Mouse (Mus musculus) cortical plate, adult 2 months (tissue): ENCODE measurements around the gene Kif6.

Source experiments
- CTCF ChIP-seq: fragments of 200-500 bp; IDR thresholded peaks from 2 replicates; pipeline ENCODE4 v1.5.1; 2011; ENCODE audit warnings: mild to moderate bottlenecking, control low read depth, low read length; ENCODE audit not compliant: insufficient read depth; ENCODE audit errors: extremely low read depth
- POLR2A ChIP-seq: fragments of 200-500 bp; IDR thresholded peaks from 2 replicates; pipeline ENCODE4 v1.6.1; 2011; ENCODE audit warnings: mild to moderate bottlenecking, low read length, control low read depth; ENCODE audit not compliant: insufficient read depth; ENCODE audit errors: extremely low read depth

DNA sequence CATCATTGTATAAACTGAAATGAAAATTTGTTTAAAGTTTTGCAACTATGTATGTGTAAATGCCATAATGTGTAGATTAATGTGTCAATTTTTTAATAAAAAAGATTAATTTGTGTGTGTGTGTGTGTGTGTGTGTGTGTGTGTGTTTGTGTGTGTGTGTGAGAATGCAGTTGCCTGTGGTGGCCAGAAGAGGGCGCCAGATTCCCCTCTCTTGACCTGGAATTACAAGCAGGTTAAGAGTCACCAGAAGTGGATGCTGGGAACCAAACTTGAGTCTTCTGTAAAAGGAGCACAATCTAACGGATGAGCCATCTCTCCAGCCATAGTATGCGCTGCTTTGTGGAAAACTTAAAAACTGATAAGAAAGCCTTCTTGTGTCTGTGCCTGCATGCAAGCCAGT lies 121.4 kb downstream of the Kif6 start:
- TF ChIP-seq POLR2A (no peak), CTCF (no peak)
